ENCODE assay signal across 8 mouse cellular contexts in the genomic region with DNA sequence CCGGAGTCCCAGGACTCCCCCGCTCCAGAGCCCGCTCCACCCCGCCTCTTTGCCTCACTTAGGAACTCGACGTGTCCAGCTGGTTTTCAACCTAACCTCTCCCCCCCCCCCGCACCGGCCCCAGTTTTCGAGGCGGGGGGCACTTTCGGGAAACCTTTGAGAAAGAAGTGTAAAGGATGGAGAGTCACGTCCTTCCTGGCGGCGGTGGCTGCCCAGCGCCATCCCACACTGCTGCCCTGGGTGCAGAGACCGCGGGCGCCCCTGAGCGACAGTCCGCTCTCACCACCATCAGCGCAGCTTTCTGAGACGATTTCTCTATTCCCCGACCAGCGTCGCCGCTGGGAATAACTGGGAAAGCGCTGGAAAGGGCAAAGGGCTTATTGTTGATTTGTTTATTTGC. TPM values are rescaled to one million over a fixed set of nuclear protein-coding genes. Genes with fewer than 3 reads are reported as not detected.
DNase-seq lines count a peak whose midpoint lies in the region; ATAC-seq lines count a peak whose summit lies in the region.

No protein-coding gene starts in this region.

- H3K4me1 ChIP-seq in heart, embryonic 15.5 days (replicated peaks): peaks cover 38% of the 10 kb centered on the region

- no peaks in the 10 kb centered on the region for H3K9me3 ChIP-seq in heart, embryonic 15.5 days (replicated peaks)

- peaks cover 32% of the 10 kb centered on the region for H3K27me3 ChIP-seq in heart, embryonic 15.5 days

- H3K36me3 ChIP-seq in heart, embryonic 15.5 days: peaks cover 4% of the 10 kb centered on the region; the same call in 1 of the 2 replicates

- peak overlapping the region; percentile 82 for H3K4me2 ChIP-seq in heart, embryonic 15.5 days

- no peak for ATAC-seq in heart, embryonic 15.5 days (replicated peaks; ENCODE audit: insufficient number of reproducible peaks, insufficient read depth, low FRiP score, low read depth)
- ATAC-seq in frontal cortex, adult (ENCODE audit: low TSS enrichment): no peak

- peak overlapping the region; percentile 70 for H3K4me3 ChIP-seq in heart, embryonic 15.5 days

- peak; percentile 27 for DNase-seq in thymus, postnatal 4 days
- DNase-seq in thymus, postnatal 14 days: no peak
- DNase-seq in kidney, postnatal 14 days: peak; percentile 80
- peak; percentile 74 for DNase-seq in lung, postnatal 36 days
- no peak for DNase-seq in right cerebral cortex, postnatal 14 days
- DNase-seq in thymus, postnatal 36 days: no peak

- WGBS in heart, embryonic 15.5 days: under 1% methylated on average over 27 of the region's 27 CpGs

- peak overlapping the region; percentile 57 for H3K9ac ChIP-seq in heart, embryonic 15.5 days

- peak overlapping the region; percentile 84 for H3K27ac ChIP-seq in heart, embryonic 15.5 days

RNA-seq across cellular contexts. Expression of gene Bmp4, which starts 1.8 kb away (rescaled TPM):
- polyA plus RNA-seq in heart, embryonic 15.5 days (2015; fragmentation: Nextera tagmentation; extraction: Ambion mirVana): 16.7 and 18.7 TPM in 2 replicates

RNA-seq across cellular contexts. Expression of gene Gm15217, which starts 9.4 kb away (rescaled TPM):
- polyA plus RNA-seq in heart, embryonic 15.5 days (2015; fragmentation: Nextera tagmentation; extraction: Ambion mirVana): not detected in 2 replicates

Comparison
In these comparisons a context has a peak if more than half of its experiments do, and no peak if none do; other contexts are left out.
1. DNase-seq: peak in thymus, postnatal 4 days (single experiment), kidney, postnatal 14 days (single experiment) and lung, postnatal 36 days (single experiment); none in thymus, postnatal 14 days (single experiment), right cerebral cortex, postnatal 14 days (single experiment) and thymus, postnatal 36 days (0 of 2).